Mouse (Mus musculus): ENCODE data around the gene Tex14.
A peak's percentile ranks its signal among the peaks of the same experiment; 100 is the strongest.
"Not testable (repeated sequence)": the region's sequence is repeated elsewhere in the genome, so short reads cannot be mapped to it uniquely, and the experiment has no call there.

The Tex14 gene

DNA sequence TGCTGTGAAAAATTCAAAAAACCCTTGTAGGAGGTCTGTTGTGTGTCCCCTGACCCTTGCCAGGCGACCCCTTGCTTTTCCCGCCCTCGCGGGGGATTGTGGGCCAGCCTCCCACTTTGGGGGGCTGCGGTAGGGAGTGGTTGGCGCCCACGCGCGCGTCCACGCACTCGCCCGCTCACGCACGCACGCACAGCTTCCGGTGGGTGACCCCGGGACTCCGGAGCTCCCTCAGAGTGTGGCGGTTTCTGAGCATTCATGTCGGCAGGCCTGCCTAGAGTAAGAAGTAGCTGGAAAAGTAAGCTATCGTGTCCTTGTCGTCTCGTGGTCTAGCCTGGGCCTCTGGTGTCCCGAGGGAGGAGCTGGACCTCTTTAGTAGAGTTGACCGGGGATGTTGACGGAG lies at the start of gene Tex14, which contains the start of gene Rad51c:
Tex14 (plus strand) TSS at position 190 of the 400 bp plus-strand sequence.
Rad51c (minus strand) TSS at position 79 of the 400 bp plus-strand sequence.
- DNase-seq (ENCODE audit: inconsistent ontology term) = no peak

- DNase-seq (ENCODE audit: inconsistent ontology term) = peak; percentile 16
Measured at GRCm38 (mm10) chr11:87357317-87358300, 47.3 kb upstream of the Tex14 start.

GRCm38 (mm10) chr11:87358331-87359261 lies 46.3 kb upstream of the Tex14 start, which contains the start of gene Ppm1e:
TSS of gene Ppm1e (minus strand) at chr11:87359023.
- DNase-seq (ENCODE audit: inconsistent ontology term) = peak; percentile 85

DNA sequence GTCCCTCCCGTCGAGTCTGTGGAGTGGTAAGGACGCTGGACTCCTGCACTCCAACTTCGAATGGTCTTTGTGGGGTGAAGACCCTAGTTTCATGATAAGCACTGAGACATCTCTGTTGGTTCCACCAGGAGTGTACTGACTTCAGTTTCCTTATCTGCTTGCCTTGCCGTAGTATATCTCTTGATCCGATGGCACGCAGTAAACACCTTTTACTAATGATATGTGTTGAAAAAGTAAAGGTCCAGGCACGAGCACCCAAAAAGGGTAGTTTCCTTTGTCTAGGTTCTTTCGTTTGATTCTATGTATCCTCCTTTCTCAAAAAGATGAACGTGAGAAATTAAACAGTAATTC lies 45.6 kb upstream of the Tex14 start:
- no peak for DNase-seq (ENCODE audit: inconsistent ontology term)

DNA sequence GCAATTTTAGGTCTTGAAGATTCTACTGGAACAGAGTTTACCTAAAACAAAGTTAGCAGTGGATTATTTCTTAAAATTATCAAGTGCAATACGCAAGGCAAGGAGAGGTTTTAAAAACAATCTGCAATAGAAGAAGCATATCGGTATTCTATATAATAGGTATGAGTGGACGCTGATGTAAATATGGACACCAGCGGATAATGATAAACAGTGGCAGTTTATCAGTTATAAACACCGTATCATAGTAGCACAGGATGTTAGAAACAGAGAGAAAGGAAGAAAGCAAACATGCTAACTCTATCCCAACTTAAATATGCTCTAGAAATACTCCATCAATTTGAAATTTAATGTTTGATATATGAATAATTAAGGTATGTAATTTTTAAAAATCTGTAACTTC lies 39.7 kb upstream of the Tex14 start:
- DNase-seq (ENCODE audit: inconsistent ontology term) = no peak

GRCm38 (mm10) chr11:87367061-87367460 lies 37.8 kb upstream of the Tex14 start:
- DNase-seq (ENCODE audit: inconsistent ontology term) = no peak

GRCm38 (mm10) chr11:87367865-87368580 lies 36.8 kb upstream of the Tex14 start:
- no peak for DNase-seq (ENCODE audit: inconsistent ontology term)

- DNase-seq (ENCODE audit: inconsistent ontology term) = no peak
Measured at GRCm38 (mm10) chr11:87384551-87384950, 20.3 kb upstream of the Tex14 start.

DNA sequence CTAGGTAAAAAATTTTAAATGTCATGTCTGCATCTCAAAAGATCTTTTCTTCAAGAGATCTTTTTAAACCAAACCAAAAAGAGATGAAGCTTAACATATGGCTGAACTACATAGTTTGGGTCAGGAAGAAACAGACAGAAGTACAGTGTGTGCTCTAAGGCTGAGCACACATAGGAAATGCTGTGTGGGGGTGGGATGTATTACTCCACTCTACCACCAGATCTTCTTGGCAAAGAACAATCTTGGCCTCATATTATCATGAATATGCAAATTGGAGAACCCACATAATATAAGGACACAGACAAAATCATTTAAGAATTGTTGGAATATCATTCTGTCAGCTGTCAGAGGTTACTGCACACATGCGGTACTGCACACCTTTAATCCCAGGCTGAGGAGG lies 19.2 kb upstream of the Tex14 start:
- DNase-seq (ENCODE audit: inconsistent ontology term) = no peak

DNA sequence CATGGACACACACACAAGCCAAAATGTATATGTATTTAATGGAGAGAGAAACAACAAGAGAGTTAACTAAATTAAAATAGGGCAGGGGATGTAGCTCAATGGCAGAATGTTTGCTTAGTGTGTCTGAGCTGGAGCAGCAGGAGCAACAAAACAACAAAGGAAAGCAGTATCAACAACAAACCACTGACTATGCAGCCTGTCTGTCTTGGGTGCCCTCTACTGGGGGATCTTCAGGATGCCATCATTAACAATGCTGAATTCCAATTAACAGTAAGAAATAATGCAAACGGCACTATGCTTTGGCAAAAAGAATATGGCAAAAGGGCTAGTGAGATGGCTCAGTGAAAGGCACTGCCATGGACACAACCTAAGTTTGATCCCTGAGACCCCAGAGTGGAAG lies 11.0 kb upstream of the Tex14 start:
- DNase-seq (ENCODE audit: inconsistent ontology term) = peak; percentile 19

GRCm38 (mm10) chr11:87398402-87398801 lies 6.5 kb upstream of the Tex14 start:
- DNase-seq (ENCODE audit: inconsistent ontology term) = no peak

GRCm38 (mm10) chr11:87404111-87404853 lies 583 bp upstream of the Tex14 start:
- DNase-seq (ENCODE audit: inconsistent ontology term) = peak; percentile 97

DNA sequence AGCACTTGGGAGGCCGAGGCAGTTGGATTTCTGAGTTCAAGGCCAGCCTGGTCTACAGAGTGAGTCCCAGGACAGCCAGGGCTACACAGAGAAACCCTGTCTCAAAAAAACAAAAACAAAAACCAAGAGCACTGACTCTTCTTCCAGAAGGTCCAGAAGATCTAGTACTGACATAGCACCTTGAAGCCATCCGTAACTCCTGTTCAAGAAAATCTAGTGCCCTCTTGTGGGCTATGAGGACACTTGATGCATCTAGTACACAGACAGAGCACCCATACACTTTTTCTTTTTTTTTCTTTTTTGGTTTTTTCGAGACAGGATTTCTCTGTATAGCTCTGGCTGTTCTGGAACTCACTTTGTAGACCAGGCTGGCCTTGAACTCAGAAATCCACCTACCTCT lies 8.5 kb downstream of the Tex14 start:
- not testable (repeated sequence) for DNase-seq (ENCODE audit: inconsistent ontology term)

GRCm38 (mm10) chr11:87416120-87416519 lies 11.3 kb downstream of the Tex14 start:
- no peak for DNase-seq (ENCODE audit: inconsistent ontology term)

DNA sequence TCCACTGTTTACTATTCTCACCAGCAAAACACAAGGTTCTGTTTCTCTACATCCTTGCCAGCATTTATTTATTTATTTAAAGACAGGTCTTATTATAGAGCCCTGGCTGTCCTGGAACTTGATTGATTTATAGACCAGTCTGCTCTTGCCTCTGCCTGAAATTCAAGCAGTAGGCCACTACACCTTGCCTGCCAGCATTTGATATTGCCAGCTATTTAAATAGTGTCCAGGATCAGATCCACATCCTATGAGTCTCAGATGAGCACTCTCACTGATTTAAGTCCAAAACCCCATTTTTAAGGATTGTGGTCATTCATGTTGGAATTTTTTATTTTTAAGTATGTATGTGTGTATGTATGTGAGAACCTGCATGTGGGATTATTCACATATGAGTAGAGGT lies 16.0 kb downstream of the Tex14 start:
- no peak for DNase-seq (ENCODE audit: inconsistent ontology term)

- no peak for DNase-seq (ENCODE audit: inconsistent ontology term)
Measured at GRCm38 (mm10) chr11:87421760-87422201, 16.9 kb downstream of the Tex14 start.

GRCm38 (mm10) chr11:87422511-87423340 lies 17.9 kb downstream of the Tex14 start:
- DNase-seq (ENCODE audit: inconsistent ontology term) = peak; percentile 93

DNA sequence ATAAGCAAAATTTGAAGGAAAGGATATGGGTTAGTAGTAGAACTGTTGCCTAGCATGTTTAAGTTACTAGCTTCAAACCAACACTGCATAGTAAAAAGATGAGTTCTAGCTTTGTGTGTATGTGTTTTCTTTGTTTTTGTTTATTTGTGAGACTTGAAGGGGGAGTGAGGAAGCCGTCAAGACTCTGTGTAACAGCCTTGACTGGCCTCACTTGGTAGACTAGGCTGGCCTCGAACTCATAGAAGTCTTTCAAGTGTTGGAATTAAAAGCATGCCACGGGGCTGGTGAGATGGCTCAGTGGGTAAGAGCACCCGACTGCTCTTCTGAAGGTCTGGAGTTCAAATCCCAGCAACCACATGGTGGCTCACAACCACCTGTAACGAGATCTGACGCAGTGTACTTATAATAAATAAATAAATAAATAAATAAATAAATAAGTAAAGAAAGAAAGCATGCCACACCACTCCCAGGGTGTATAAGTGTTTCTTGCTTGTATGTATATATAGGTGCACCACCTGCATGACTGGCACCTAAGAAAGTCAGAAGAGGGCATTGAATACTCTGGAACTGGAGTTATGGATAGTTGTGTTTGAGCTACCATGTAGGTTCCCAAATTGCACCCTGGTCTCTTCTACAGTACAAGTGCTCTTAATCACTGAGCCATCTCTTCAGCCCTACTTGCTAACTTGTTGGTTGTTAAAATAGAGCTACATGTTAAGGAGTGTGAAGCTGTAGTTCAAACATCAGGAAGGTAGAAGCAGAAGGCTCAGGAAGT lies 18.9 kb downstream of the Tex14 start:
- peak; percentile 47 for DNase-seq (ENCODE audit: inconsistent ontology term)

- DNase-seq (ENCODE audit: inconsistent ontology term) = peak; percentile 9
Measured at GRCm38 (mm10) chr11:87426121-87426449, 21.2 kb downstream of the Tex14 start.
